Mouse (Mus musculus): ENCODE results near the gene Uchl1.

DNA sequence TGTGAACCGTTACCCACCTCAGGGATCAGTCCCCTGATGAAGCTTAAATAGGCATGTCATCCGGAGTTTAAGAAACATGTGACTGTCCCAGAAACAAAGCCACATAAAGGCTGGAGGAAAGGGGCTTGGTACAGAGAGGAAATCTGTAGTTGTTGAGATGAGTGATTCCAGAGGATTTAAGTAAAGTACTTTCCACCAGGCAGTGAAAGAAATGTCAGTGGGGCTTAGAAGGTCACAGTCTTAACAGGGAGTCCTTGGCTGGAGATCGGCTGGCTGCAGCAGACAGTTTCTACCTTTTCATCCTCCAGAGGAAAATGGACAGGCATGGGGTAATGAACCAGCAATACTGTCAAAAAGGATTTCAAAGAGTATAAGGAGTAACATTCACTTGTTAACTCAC lies 42.5 kb downstream of the Uchl1 start:
- no peak for TF ChIP-seq CTCF (IDR thresholded peaks at IDR 0.05; ENCODE audit: extremely low read depth, insufficient read depth, low read length)
- no peak for TF ChIP-seq POLR2A (IDR thresholded peaks at IDR 0.05; ENCODE audit: extremely low read depth, insufficient read depth, low read length)

Measured in cortical plate, adult 2 months (tissue).